Mouse (Mus musculus): Measurements from ENCODE around the gene Btbd2. TPM values are rescaled to one million over a fixed set of nuclear protein-coding genes. Genes with fewer than 3 reads are reported as not detected.
"Not testable (repeated sequence)": the region's sequence is repeated elsewhere in the genome, so short reads cannot be mapped to it uniquely, and the experiment has no call there.

The Btbd2 gene
- polyA plus RNA-seq, 1 experiment from 2014 or later, result 83.2 TPM

DNA sequence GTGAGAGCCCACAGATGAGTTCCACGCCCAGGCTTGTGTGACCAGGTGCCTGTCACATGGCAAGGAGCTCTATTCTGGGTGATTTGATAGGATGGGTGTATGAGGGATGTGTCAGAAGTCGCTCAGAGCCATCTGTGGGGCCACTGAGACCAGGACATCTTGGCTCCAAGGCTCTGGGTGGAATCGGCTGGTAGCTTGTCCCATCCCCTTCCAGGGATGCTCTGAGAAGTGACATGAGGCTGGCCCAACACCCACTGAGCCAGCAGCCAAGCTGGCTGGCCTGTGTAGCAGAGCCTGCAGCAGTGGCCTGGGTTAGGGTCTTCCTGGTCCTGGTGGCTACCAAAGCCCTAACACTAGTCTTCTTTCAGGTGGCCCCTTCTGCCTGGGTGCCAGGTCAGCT, 48.4 kb downstream of the Btbd2 start:
- Histone ChIP-seq H3K4me3 (replicated peaks) (no peak overlapping the region), H3K36me3 (peaks cover 57% of the 10 kb centered on the region), H3K27me3 (no peaks in the 10 kb centered on the region), H3K9ac (no peak overlapping the region), H3K4me1 (peaks cover 14% of the 10 kb centered on the region), H3K9me3 (replicated peaks) (no peaks in the 10 kb centered on the region), H3K4me2 (no peak overlapping the region), H3K27ac (no peak overlapping the region)
- WGBS, result 91% methylated on average over 3 of the region's 3 CpGs
- no peak for ATAC-seq (replicated peaks; ENCODE audit: low FRiP score)

DNA sequence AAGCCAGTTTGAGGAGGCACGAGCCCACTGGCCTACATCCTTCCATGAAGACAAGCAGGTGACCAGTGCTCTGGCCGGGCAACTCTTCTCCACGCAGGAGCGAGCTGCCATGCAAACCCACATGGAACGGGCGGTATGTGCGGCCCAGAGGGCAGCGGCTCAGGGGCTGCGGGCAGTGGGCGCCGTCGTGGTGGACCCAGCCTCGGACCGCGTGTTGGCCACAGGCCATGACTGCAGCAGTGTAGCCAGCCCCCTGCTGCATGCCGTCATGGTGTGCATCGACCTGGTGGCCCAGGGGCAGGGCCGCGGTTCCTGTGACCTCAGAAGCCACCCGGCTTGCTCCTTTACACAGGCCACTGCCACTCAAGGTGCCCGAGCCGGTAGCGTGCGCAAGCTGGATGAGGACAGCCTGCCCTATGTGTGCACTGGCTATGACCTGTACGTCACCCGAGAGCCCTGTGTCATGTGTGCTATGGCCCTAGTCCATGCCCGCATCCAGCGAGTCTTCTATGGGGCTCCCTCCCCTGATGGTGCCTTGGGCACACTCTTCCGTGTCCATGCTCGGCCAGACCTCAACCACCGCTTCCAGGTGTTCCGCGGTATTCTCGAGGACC, 50.0 kb downstream of the Btbd2 start:
- Histone ChIP-seq H3K4me3 (replicated peaks) (no peak overlapping the region), H3K27ac (no peak overlapping the region), H3K4me1 (peaks cover 24% of the 10 kb centered on the region), H3K27me3 (no peaks in the 10 kb centered on the region), H3K9me3 (replicated peaks) (no peaks in the 10 kb centered on the region), H3K36me3 (peaks cover 44% of the 10 kb centered on the region), H3K4me2 (no peak overlapping the region), H3K9ac (no peak overlapping the region)
- 94% methylated on average over 34 of the region's 34 CpGs for WGBS
- no peak for ATAC-seq (replicated peaks; ENCODE audit: low FRiP score)

- 90% methylated on average over 23 of the region's 23 CpGs for WGBS
- no peak overlapping the region for H3K27ac ChIP-seq
- no peaks in the 10 kb centered on the region for H3K9me3 ChIP-seq (replicated peaks)
- H3K27me3 ChIP-seq, result no peaks in the 10 kb centered on the region
- no peak overlapping the region for H3K4me2 ChIP-seq
- H3K4me3 ChIP-seq (replicated peaks), result no peak overlapping the region
- H3K4me1 ChIP-seq, result peaks cover 24% of the 10 kb centered on the region
- no peak overlapping the region for H3K9ac ChIP-seq
- no peak for ATAC-seq (replicated peaks; ENCODE audit: low FRiP score)
- H3K36me3 ChIP-seq, result peaks cover 42% of the 10 kb centered on the region
These were observed 50.6 kb downstream of the Btbd2 start for GRCm38 (mm10) chr10:80606306-80606705.

GRCm38 (mm10) chr10:80605721-80606120, 51.1 kb downstream of the Btbd2 start, which contains the start of gene Gm49322:
Gene Gm49322 (plus strand): TSS chr10:80606021.
- H3K9ac ChIP-seq; H3K4me2 ChIP-seq; H3K27me3 ChIP-seq; H3K27ac ChIP-seq; H3K4me3 ChIP-seq (replicated peaks); H3K9me3 ChIP-seq (replicated peaks); ATAC-seq (replicated peaks; ENCODE audit: low FRiP score): not testable (repeated sequence)
- Histone ChIP-seq H3K36me3 (peaks cover 42% of the 10 kb centered on the region), H3K4me1 (peaks cover 24% of the 10 kb centered on the region)
- WGBS, result 76% methylated on average over 4 of the region's 4 CpGs

- Histone ChIP-seq H3K4me2 (no peak overlapping the region), H3K27ac (no peak overlapping the region), H3K4me1 (peaks cover 24% of the 10 kb centered on the region), H3K9ac (no peak overlapping the region), H3K27me3 (no peaks in the 10 kb centered on the region), H3K9me3 (replicated peaks) (no peaks in the 10 kb centered on the region), H3K4me3 (replicated peaks) (no peak overlapping the region), H3K36me3 (peaks cover 39% of the 10 kb centered on the region)
- ATAC-seq (replicated peaks; ENCODE audit: low FRiP score), result no peak
- WGBS, result 91% methylated on average over 2 of the region's 2 CpGs
These were observed 51.9 kb downstream of the Btbd2 start for GRCm38 (mm10) chr10:80604988-80605387.

GRCm38 (mm10) chr10:80604001-80604509, 52.8 kb downstream of the Btbd2 start:
- H3K4me2 ChIP-seq, result peak overlapping the region; percentile 79
- H3K27ac ChIP-seq, result 0 out of 2 replicates have a peak overlapping the region, but pooled peaks have one; percentile 90
- peak overlapping the region; percentile 66 for H3K9ac ChIP-seq
- WGBS, result 88% methylated on average over 7 of the region's 7 CpGs
- H3K4me3 ChIP-seq (replicated peaks), result peak overlapping the region; percentile 70
- ATAC-seq (replicated peaks; ENCODE audit: low FRiP score), result no peak; the same call in 1 of the 2 replicates
- H3K4me1 ChIP-seq, result peaks cover 24% of the 10 kb centered on the region
- H3K9me3 ChIP-seq (replicated peaks), result no peaks in the 10 kb centered on the region
- H3K27me3 ChIP-seq, result no peaks in the 10 kb centered on the region
- H3K36me3 ChIP-seq, result peaks cover 30% of the 10 kb centered on the region

DNA sequence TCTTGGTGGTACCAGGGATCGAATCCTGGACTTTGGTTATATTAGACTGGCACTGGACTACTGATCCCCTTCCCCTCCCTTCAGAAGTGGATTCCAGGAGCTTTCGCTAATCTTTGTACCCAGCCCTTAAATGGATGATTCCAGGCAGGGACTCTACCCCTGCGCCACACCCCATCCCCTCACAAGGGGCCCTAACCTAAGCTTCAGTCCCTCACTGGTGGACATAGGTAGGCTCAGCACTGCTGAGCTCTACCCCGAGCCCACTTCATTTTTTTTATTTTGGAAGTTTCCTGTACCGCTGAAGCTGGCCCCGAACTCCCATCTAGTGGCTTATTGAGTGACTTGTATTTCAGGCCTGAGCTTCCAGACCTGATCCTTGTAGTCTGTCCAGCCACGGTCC, 53.5 kb downstream of the Btbd2 start:
- H3K36me3 ChIP-seq, result peaks cover 24% of the 10 kb centered on the region
- no peaks in the 10 kb centered on the region for H3K9me3 ChIP-seq (replicated peaks)
- ATAC-seq (replicated peaks; ENCODE audit: low FRiP score), result no peak
- peaks cover 2% of the 10 kb centered on the region; the same call in 1 of the 2 replicates for H3K27me3 ChIP-seq
- peaks cover 24% of the 10 kb centered on the region for H3K4me1 ChIP-seq
- peak overlapping the region; percentile 66 for H3K9ac ChIP-seq
- 28% methylated on average over 7 of the region's 7 CpGs for WGBS
- H3K4me3 ChIP-seq (replicated peaks), result peak overlapping the region; percentile 70
- H3K4me2 ChIP-seq, result peak overlapping the region; percentile 79
- peak overlapping the region; percentile 90 for H3K27ac ChIP-seq

- Histone ChIP-seq H3K4me1 (peaks cover 24% of the 10 kb centered on the region), H3K27ac (peak within 1 kb of the TSS; percentile 90), H3K36me3 (peaks cover 18% of the 10 kb centered on the region), H3K4me2 (peak within 1 kb of the TSS; percentile 79), H3K9me3 (replicated peaks) (no peaks in the 10 kb centered on the region), H3K27me3 (peaks cover 2% of the 10 kb centered on the region; the same call in 1 of the 2 replicates), H3K9ac (peak within 1 kb of the TSS; percentile 66), H3K4me3 (replicated peaks) (peak within 1 kb of the TSS; percentile 70)
- ATAC-seq (replicated peaks; ENCODE audit: low FRiP score), result peak; percentile 95
- WGBS, result under 1% methylated on average over 54 of the region's 54 CpGs
These were observed 54.1 kb downstream of the Btbd2 start, which contains the start of the genes Scamp4 and Adat3 for GRCm38 (mm10) chr10:80602698-80603325. Gene Scamp4 (plus strand): TSS chr10:80602872. Gene Adat3 (plus strand): TSS chr10:80602880.

DNA sequence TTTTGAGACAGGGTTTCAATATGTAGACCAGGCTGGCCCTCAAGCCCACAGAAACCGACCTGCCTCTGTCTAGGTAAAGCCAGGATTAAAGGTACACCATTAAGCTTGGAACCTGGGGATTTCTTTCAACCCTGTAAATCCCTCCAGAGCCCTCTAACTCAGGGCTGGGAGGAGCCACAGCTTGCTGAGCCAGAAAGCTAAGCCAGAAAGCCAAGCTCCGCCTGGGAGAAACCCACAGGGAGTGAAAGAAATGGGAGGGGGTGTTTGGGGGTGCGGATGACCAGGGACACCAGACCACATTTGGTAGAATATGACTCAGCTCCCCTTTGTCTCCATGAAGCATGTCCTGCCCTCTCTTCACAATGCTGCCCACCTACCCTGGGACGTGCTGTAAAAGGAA, 60.6 kb downstream of the Btbd2 start:
- H3K27me3 ChIP-seq, result peaks cover 2% of the 10 kb centered on the region; the same call in 1 of the 2 replicates
- ATAC-seq (replicated peaks; ENCODE audit: low FRiP score), result no peak
- no peak overlapping the region for H3K4me2 ChIP-seq
- H3K4me3 ChIP-seq (replicated peaks), result no peak overlapping the region
- no peaks in the 10 kb centered on the region for H3K4me1 ChIP-seq
- no peaks in the 10 kb centered on the region for H3K36me3 ChIP-seq
- H3K27ac ChIP-seq, result no peak overlapping the region
- 39% methylated on average over 4 of the region's 4 CpGs for WGBS
- no peak overlapping the region for H3K9ac ChIP-seq
- no peaks in the 10 kb centered on the region for H3K9me3 ChIP-seq (replicated peaks)

Small RNA genes within 50 kb of the gene (microRNA-seq; reads per million reads assigned to microRNA genes)
- gene Mir6912, result not detected

Other genes starting within 250 kb of the Btbd2 start
- 130 and 138 TPM in 2 replicates for gene Tcf3, start 223.4 kb downstream of the Btbd2 start, polyA plus RNA-seq (2015; fragmentation: Nextera tagmentation; extraction: Ambion mirVana)
- gene Onecut3, start 162.2 kb downstream of the Btbd2 start, polyA plus RNA-seq (2015; fragmentation: Nextera tagmentation; extraction: Ambion mirVana), result not detected in 2 replicates
- 0.23 TPM in 2 replicates for gene Atp8b3, start 117.9 kb downstream of the Btbd2 start, polyA plus RNA-seq (2015; fragmentation: Nextera tagmentation; extraction: Ambion mirVana)
- 23.9 and 29.5 TPM in 2 replicates for gene Rexo1, start 95.5 kb downstream of the Btbd2 start, polyA plus RNA-seq (2015; fragmentation: Nextera tagmentation; extraction: Ambion mirVana)
- 9.9 and 11.2 TPM in 2 replicates for gene Klf16, start 79.8 kb downstream of the Btbd2 start, polyA plus RNA-seq (2015; fragmentation: Nextera tagmentation; extraction: Ambion mirVana)
- 93.5 and 95.4 TPM in 2 replicates for gene Abhd17a, start 66.7 kb downstream of the Btbd2 start, polyA plus RNA-seq (2015; fragmentation: Nextera tagmentation; extraction: Ambion mirVana)
- gene Scamp4, start 54.2 kb downstream of the Btbd2 start, polyA plus RNA-seq (2015; fragmentation: Nextera tagmentation; extraction: Ambion mirVana), result 93.5 and 107 TPM in 2 replicates
- 7.0 and 8.6 TPM in 2 replicates for gene Adat3, start 54.2 kb downstream of the Btbd2 start, polyA plus RNA-seq (2015; fragmentation: Nextera tagmentation; extraction: Ambion mirVana)
- 4.5 and 5.3 TPM in 2 replicates for gene Gm49322, start 51.0 kb downstream of the Btbd2 start, polyA plus RNA-seq (2015; fragmentation: Nextera tagmentation; extraction: Ambion mirVana)
- gene Csnk1g2, start 34.2 kb downstream of the Btbd2 start, polyA plus RNA-seq (2015; fragmentation: Nextera tagmentation; extraction: Ambion mirVana), result 156 and 183 TPM in 2 replicates
- 95.3 and 103 TPM in 2 replicates for gene Mknk2, start 21.0 kb upstream of the Btbd2 start, polyA plus RNA-seq (2015; fragmentation: Nextera tagmentation; extraction: Ambion mirVana)
- gene Mob3a, start 44.9 kb upstream of the Btbd2 start, polyA plus RNA-seq (2015; fragmentation: Nextera tagmentation; extraction: Ambion mirVana), result 37.7 and 41.5 TPM in 2 replicates
- gene Izumo4, start 45.1 kb upstream of the Btbd2 start, polyA plus RNA-seq (2015; fragmentation: Nextera tagmentation; extraction: Ambion mirVana), result 22.8 and 26.2 TPM in 2 replicates
- 68.1 and 70.9 TPM in 2 replicates for gene Ap3d1, start 85.2 kb upstream of the Btbd2 start, polyA plus RNA-seq (2015; fragmentation: Nextera tagmentation; extraction: Ambion mirVana)
- gene Dot1l, start 98.1 kb upstream of the Btbd2 start, polyA plus RNA-seq (2015; fragmentation: Nextera tagmentation; extraction: Ambion mirVana), result 17.3 and 21.8 TPM in 2 replicates
- 78.2 and 92.6 TPM in 2 replicates for gene Sf3a2, start 141.1 kb upstream of the Btbd2 start, polyA plus RNA-seq (2015; fragmentation: Nextera tagmentation; extraction: Ambion mirVana)
- 126 and 130 TPM in 2 replicates for gene Plekhj1, start 141.6 kb upstream of the Btbd2 start, polyA plus RNA-seq (2015; fragmentation: Nextera tagmentation; extraction: Ambion mirVana)
- gene Amh, start 148.2 kb upstream of the Btbd2 start, polyA plus RNA-seq (2015; fragmentation: Nextera tagmentation; extraction: Ambion mirVana), result 0.09 TPM in 1 of 2 replicates, not detected in the other
- 5.6 and 5.7 TPM in 2 replicates for gene Jsrp1, start 156.4 kb upstream of the Btbd2 start, polyA plus RNA-seq (2015; fragmentation: Nextera tagmentation; extraction: Ambion mirVana)
- gene Oaz1, start 169.6 kb upstream of the Btbd2 start, polyA plus RNA-seq (2015; fragmentation: Nextera tagmentation; extraction: Ambion mirVana), result 1,583 and 1,739 TPM in 2 replicates
- gene Lingo3, start 187.0 kb upstream of the Btbd2 start, polyA plus RNA-seq (2015; fragmentation: Nextera tagmentation; extraction: Ambion mirVana), result 0.83 and 1.2 TPM in 2 replicates
- gene Lsm7, start 198.1 kb upstream of the Btbd2 start, polyA plus RNA-seq (2015; fragmentation: Nextera tagmentation; extraction: Ambion mirVana), result 303 and 328 TPM in 2 replicates
- 43.8 and 48.1 TPM in 2 replicates for gene Sppl2b, start 198.2 kb upstream of the Btbd2 start, polyA plus RNA-seq (2015; fragmentation: Nextera tagmentation; extraction: Ambion mirVana)
- gene Tmprss9, start 214.8 kb upstream of the Btbd2 start, polyA plus RNA-seq (2015; fragmentation: Nextera tagmentation; extraction: Ambion mirVana), result 0.04 TPM in 1 of 2 replicates, not detected in the other
- gene Timm13, start 243.9 kb upstream of the Btbd2 start, polyA plus RNA-seq (2015; fragmentation: Nextera tagmentation; extraction: Ambion mirVana), result 365 and 368 TPM in 2 replicates